Mouse (Mus musculus): Measurements from ENCODE around the gene 4930415O20Rik.

Gene 4930415O20Rik

DNA sequence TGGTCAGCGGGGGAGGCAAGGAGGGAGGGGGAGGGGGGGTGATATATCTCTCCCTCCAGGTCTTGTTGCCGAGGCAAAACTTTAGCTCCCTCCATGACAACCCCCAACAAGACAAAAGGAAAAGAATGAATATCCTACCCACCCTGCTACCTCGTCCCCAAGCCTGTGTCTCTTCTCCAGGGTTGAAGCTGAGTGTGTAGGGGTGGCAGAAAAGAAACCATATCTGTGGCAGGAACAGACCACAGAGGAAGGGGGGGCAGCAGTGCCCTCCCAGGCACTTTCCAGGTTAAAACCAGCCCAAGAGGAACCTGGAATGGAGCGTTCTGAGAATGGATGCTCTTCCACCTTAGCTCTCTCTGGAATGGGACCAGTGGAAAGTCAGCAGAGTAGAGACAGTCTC, 59.7 kb downstream of the 4930415O20Rik start, which contains the start of gene Cacnb3:
Cacnb3 (plus strand) TSS at position 301 of the 400 bp plus-strand sequence.
- DNase-seq (ENCODE audit: low spot score in 2 of 2) = no peak

GRCm38 (mm10) chr15:98631493-98631892, 60.7 kb downstream of the 4930415O20Rik start:
- peak; percentile 72 to 88 for DNase-seq (ENCODE audit: low spot score in 2 of 2)

GRCm38 (mm10) chr15:98632107-98632744, 61.4 kb downstream of the 4930415O20Rik start:
- peak; percentile 72 to 78 for DNase-seq (ENCODE audit: low spot score in 2 of 2)

DNA sequence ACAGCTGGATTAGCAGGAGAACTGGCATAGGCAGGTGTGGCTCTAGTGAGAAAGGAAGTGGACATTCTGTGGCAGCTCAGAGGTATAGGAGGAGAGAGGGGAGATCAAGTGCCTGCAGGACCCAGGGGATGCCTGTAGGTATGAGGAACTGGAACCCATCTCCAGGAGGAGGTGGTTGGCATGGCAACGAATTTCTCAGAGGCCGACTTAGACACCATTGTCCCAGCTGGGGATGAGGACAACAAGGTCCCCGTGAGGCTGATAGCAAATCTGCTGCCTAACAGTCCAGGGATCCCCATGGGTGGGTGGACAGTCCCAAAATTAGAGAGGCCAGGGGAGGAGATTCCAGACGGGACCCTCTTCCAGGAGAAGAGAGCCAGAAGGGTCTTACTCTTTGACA, 62.1 kb downstream of the 4930415O20Rik start:
- DNase-seq (ENCODE audit: low spot score in 2 of 2) = no peak

- DNase-seq (ENCODE audit: low spot score in 2 of 2) = no peak
Measured at GRCm38 (mm10) chr15:98633822-98634470, 63.1 kb downstream of the 4930415O20Rik start.

- peak; percentile 79 to 85 for DNase-seq (ENCODE audit: low spot score in 2 of 2)
Measured at GRCm38 (mm10) chr15:98634541-98635081, 63.8 kb downstream of the 4930415O20Rik start.

GRCm38 (mm10) chr15:98635291-98635841, 64.6 kb downstream of the 4930415O20Rik start:
- no peak for DNase-seq (ENCODE audit: low spot score in 2 of 2)

DNA sequence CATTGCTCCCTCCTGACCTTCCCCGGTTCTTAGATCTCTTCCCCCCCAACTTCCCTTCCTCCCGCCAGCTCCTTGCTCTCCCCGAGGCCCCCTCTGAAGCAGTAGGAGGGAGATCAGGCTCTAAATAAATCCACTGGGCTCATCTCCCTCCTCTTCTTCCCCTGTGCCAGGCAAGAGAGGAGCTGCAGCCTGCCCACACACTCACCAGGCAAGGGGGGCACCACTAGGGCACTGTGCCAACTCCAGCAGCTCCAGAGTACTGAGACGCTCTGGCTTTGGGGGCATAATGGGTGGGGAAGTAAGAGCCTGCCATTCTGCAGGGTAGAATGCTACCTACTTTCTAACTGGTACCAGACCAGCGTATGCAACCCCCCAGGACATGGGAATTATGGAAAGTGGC, 65.7 kb downstream of the 4930415O20Rik start:
- DNase-seq (ENCODE audit: low spot score in 2 of 2) = no peak

- no peak for DNase-seq (ENCODE audit: low spot score in 2 of 2)
Measured at GRCm38 (mm10) chr15:98637155-98637554, 66.4 kb downstream of the 4930415O20Rik start.

Measured in urinary bladder, postnatal 4 days (tissue).